ENCODE assay signal across 8 mouse cellular contexts in genomic region chr7:45405091-45406075, GRCm38 (mm10). TPM values are rescaled to one million over a fixed set of nuclear protein-coding genes. Genes with fewer than 3 reads are reported as not detected.
DNase-seq lines count a peak whose midpoint lies in the region; ATAC-seq and TF ChIP-seq lines count a peak whose summit lies in the region.

TSS of gene Kcna7 (plus strand) at chr7:45405653.

- H3K27ac ChIP-seq in embryonic facial prominence, embryonic 12.5 days: no peak within 1 kb of the TSS
- no peak within 1 kb of the TSS for H3K27ac ChIP-seq in limb, embryonic 11.5 days (replicated peaks; ENCODE audit: low read depth, low read length)
- no peak within 1 kb of the TSS for H3K27ac ChIP-seq in midbrain, embryonic 11.5 days (ENCODE audit: low read depth, low read length)
- H3K27ac ChIP-seq in spleen, adult 2 months (ENCODE audit: insufficient read depth, low read length): no peak within 1 kb of the TSS

- no peaks in the 10 kb centered on the region for H3K9me3 ChIP-seq in embryonic facial prominence, embryonic 12.5 days
- no peaks in the 10 kb centered on the region for H3K9me3 ChIP-seq in limb, embryonic 11.5 days (ENCODE audit: control insufficient read depth, low read length)
- H3K9me3 ChIP-seq in midbrain, embryonic 11.5 days (ENCODE audit: control insufficient read depth, low read length): no peaks in the 10 kb centered on the region

- 12% methylated on average over 28 of the region's 28 CpGs for WGBS in embryonic facial prominence, embryonic 12.5 days
- WGBS in limb, embryonic 11.5 days: 12% methylated on average over 28 of the region's 28 CpGs
- 12% methylated on average over 28 of the region's 28 CpGs for WGBS in midbrain, embryonic 11.5 days
- 11% methylated on average over 28 of the region's 28 CpGs for WGBS in spleen, adult 2 months

- peak; percentile 66 for DNase-seq in 3T3-L1 (ENCODE audit: low read depth, low spot score)
- DNase-seq in adrenal gland, postnatal 14 days: peak; percentile 86
- peak; percentile 77 for DNase-seq in heart, adult 8-10 months (ENCODE audit: low spot score)
- DNase-seq in kidney, adult 18-20 months: peak; percentile 84
- DNase-seq in limb, embryonic 11.5 days (ENCODE audit: low spot score): peak; percentile 74
- DNase-seq in midbrain, embryonic 11.5 days (ENCODE audit: low spot score, missing footprints): peak; percentile 94
- peak; percentile 22 to 75 for DNase-seq in spleen, adult 2 months (ENCODE audit: low read depth in 1 of 2, low spot score in 2 of 2)

- H3K4me1 ChIP-seq in embryonic facial prominence, embryonic 12.5 days: 0 out of 2 replicates have a peak, but pooled peaks cover 4% of the 10 kb centered on the region
- 0 out of 2 replicates have a peak, but pooled peaks cover 3% of the 10 kb centered on the region for H3K4me1 ChIP-seq in limb, embryonic 11.5 days (ENCODE audit: control insufficient read depth, insufficient read depth, low read length)
- H3K4me1 ChIP-seq in midbrain, embryonic 11.5 days (ENCODE audit: control insufficient read depth, insufficient read depth, low read length): peaks cover 2% of the 10 kb centered on the region
- H3K4me1 ChIP-seq in spleen, adult 2 months (ENCODE audit: control insufficient read depth, insufficient read depth, insufficient read length): peaks cover 5% of the 10 kb centered on the region; the same call in 1 of the 2 replicates

- peak within 1 kb of the TSS; percentile 33 for H3K9ac ChIP-seq in embryonic facial prominence, embryonic 12.5 days
- H3K9ac ChIP-seq in limb, embryonic 11.5 days (ENCODE audit: low read length): peak within 1 kb of the TSS; percentile 30; the same call in 1 of the 2 replicates
- 0 out of 2 replicates have a peak within 1 kb of the TSS, but pooled peaks have one; percentile 4 for H3K9ac ChIP-seq in midbrain, embryonic 11.5 days (ENCODE audit: low read length)

- no peak for ATAC-seq in embryonic facial prominence, embryonic 12.5 days (ENCODE audit: insufficient number of reproducible peaks, insufficient read depth, low FRiP score, low TSS enrichment)
- ATAC-seq in limb, embryonic 11.5 days (ENCODE audit: insufficient number of reproducible peaks, low FRiP score, low TSS enrichment, low read depth): no peak
- ATAC-seq in midbrain, embryonic 11.5 days (ENCODE audit: low FRiP score): peak; percentile 59

- peak; percentile 96 for TF ChIP-seq CTCF in spleen, adult 2 months (IDR thresholded peaks at IDR 0.05; ENCODE audit: extremely low read depth, insufficient read depth, insufficient read length, insufficient replicate concordance)

- peaks cover 56% of the 10 kb centered on the region for H3K27me3 ChIP-seq in embryonic facial prominence, embryonic 12.5 days
- peaks cover 47% of the 10 kb centered on the region for H3K27me3 ChIP-seq in limb, embryonic 11.5 days (ENCODE audit: control insufficient read depth, insufficient read depth, low read length)
- H3K27me3 ChIP-seq in midbrain, embryonic 11.5 days (ENCODE audit: control insufficient read depth, insufficient read depth, low read length): peaks cover 47% of the 10 kb centered on the region
- H3K27me3 ChIP-seq in spleen, adult 2 months (ENCODE audit: control insufficient read depth, insufficient read depth, low read length): peaks cover 12% of the 10 kb centered on the region

- TF ChIP-seq POLR2A in spleen, adult 2 months (IDR thresholded peaks at IDR 0.05; ENCODE audit: low read depth, low read length): no peak

- H3K4me3 ChIP-seq in embryonic facial prominence, embryonic 12.5 days: peak within 1 kb of the TSS; percentile 40
- H3K4me3 ChIP-seq in limb, embryonic 11.5 days (ENCODE audit: low read depth, low read length): peak within 1 kb of the TSS; percentile 29
- H3K4me3 ChIP-seq in midbrain, embryonic 11.5 days (ENCODE audit: low read depth, low read length): peak within 1 kb of the TSS; percentile 20
- no peak within 1 kb of the TSS; the same call in 1 of the 2 replicates for H3K4me3 ChIP-seq in spleen, adult 2 months (ENCODE audit: extremely low read depth, insufficient read depth, insufficient read length)

- H3K36me3 ChIP-seq in embryonic facial prominence, embryonic 12.5 days: no peaks in the 10 kb centered on the region
- no peaks in the 10 kb centered on the region for H3K36me3 ChIP-seq in limb, embryonic 11.5 days (ENCODE audit: control insufficient read depth, insufficient read depth, low read length)
- no peaks in the 10 kb centered on the region for H3K36me3 ChIP-seq in midbrain, embryonic 11.5 days (ENCODE audit: control insufficient read depth, insufficient read depth, low read length)
- H3K36me3 ChIP-seq in spleen, adult 2 months (ENCODE audit: control insufficient read depth, insufficient read depth, low read length): no peaks in the 10 kb centered on the region

- peak within 1 kb of the TSS; percentile 63 for H3K4me2 ChIP-seq in embryonic facial prominence, embryonic 12.5 days (replicated peaks)
- peak within 1 kb of the TSS; percentile 52 for H3K4me2 ChIP-seq in limb, embryonic 11.5 days (ENCODE audit: low read depth, severe bottlenecking)
- H3K4me2 ChIP-seq in midbrain, embryonic 11.5 days: peak within 1 kb of the TSS; percentile 34

RNA-seq across cellular contexts. Expression of gene Kcna7, which starts in this region (rescaled TPM):
- not detected in 2 replicates for total RNA-seq in adrenal gland, postnatal 14 days (2021)
- 0.10 TPM in 1 of 2 replicates, not detected in the other for polyA plus RNA-seq in embryonic facial prominence, embryonic 12.5 days (2016; fragmentation: Nextera tagmentation; extraction: Ambion mirVana)
- 1 to 10 TPM; 5.5 to 8.0 (median 6.9) TPM for total RNA-seq in heart, adult 8-10 months (2022)
- polyA plus RNA-seq in limb, embryonic 11.5 days (2014; fragmentation: Nextera tagmentation; extraction: Ambion mirVana): not detected in 2 replicates
- polyA plus RNA-seq in midbrain, embryonic 11.5 days (2014; fragmentation: Nextera tagmentation; extraction: Ambion mirVana): not detected in 2 replicates
- polyA plus RNA-seq in spleen, adult 2 months (2012; rRNA removed): 0.04 and 0.05 TPM in 2 replicates

Comparison
In these comparisons a context has a peak if more than half of its experiments do, and no peak if none do; other contexts are left out.
1. Peak in DNase-seq in adrenal gland, postnatal 14 days; RNA of the gene not detected or under 1 TPM.
2. Peak in DNase-seq, H3K4me3 ChIP-seq, H3K9ac ChIP-seq and H3K4me2 ChIP-seq in limb, embryonic 11.5 days; RNA of the gene not detected or under 1 TPM.
3. Peak in DNase-seq, ATAC-seq, H3K4me3 ChIP-seq, H3K9ac ChIP-seq and H3K4me2 ChIP-seq in midbrain, embryonic 11.5 days; RNA of the gene not detected or under 1 TPM.
4. Peak in DNase-seq in spleen, adult 2 months; RNA of the gene not detected or under 1 TPM.